Mouse (Mus musculus): ENCODE measurements at regions not wholly inside any gene's neighbourhood (a gene's known extent, or its start where the extent isn't known, plus 50 kb on each side); places are given as distances from the start of the nearest gene placed in this dataset.

DNA sequence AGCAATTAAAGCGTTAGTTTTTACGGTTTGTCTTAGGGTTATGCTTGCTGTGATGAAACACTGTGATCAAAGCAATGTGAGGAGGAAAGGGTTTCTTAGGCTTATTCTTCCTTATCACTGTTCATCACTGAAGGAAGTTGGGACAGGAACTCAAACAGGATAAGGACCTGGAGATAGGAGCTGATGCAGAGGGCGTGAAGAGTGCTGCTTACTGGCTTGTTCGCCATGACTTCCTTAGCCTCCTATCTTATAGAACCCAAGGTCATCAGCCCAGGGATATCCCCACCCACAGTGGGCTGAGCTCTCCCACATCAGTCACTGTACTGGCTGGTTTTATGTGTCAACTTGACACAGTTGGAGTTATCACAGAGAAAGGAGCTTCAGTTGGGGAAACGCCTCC lies 50.4 kb upstream of the Adra1d start:
- TF ChIP-seq CTCF (IDR thresholded peaks at IDR 0.05): no peak
- TF ChIP-seq EP300 (IDR thresholded peaks at IDR 0.05): no peak

Data from lung, postnatal 0 days (tissue).